Mouse (Mus musculus): Measurements from ENCODE around the gene Ephx1.

- TF ChIP-seq CTCF (IDR thresholded peaks at IDR 0.05; ENCODE audit: low read depth) = no peak
- TF ChIP-seq EP300 (IDR thresholded peaks at IDR 0.05; ENCODE audit: low read depth) = no peak
Observed at GRCm38 (mm10) chr1:180943032-180943644, 77.6 kb downstream of the Ephx1 start.
